Mouse (Mus musculus) small intestine, adult 2 months (tissue): ENCODE measurements around the gene Myt1l.

Experiments
- CTCF ChIP-seq: fragments of 200-500 bp; IDR thresholded peaks from 2 replicates; pipeline ENCODE4 v1.5.1; 2012; ENCODE audit warnings: low read depth, mild to moderate bottlenecking, control low read depth, inconsistent platforms, low read length, moderate library complexity, mixed read lengths; ENCODE audit not compliant: insufficient replicate concordance, insufficient read length; ENCODE audit errors: extremely low read depth
- POLR2A ChIP-seq: fragments of 200-500 bp; IDR thresholded peaks from 2 replicates; pipeline ENCODE4 v1.6.1; 2012; ENCODE audit warnings: low read depth, mild to moderate bottlenecking, control low read depth, inconsistent platforms, low read length, moderate library complexity

DNA sequence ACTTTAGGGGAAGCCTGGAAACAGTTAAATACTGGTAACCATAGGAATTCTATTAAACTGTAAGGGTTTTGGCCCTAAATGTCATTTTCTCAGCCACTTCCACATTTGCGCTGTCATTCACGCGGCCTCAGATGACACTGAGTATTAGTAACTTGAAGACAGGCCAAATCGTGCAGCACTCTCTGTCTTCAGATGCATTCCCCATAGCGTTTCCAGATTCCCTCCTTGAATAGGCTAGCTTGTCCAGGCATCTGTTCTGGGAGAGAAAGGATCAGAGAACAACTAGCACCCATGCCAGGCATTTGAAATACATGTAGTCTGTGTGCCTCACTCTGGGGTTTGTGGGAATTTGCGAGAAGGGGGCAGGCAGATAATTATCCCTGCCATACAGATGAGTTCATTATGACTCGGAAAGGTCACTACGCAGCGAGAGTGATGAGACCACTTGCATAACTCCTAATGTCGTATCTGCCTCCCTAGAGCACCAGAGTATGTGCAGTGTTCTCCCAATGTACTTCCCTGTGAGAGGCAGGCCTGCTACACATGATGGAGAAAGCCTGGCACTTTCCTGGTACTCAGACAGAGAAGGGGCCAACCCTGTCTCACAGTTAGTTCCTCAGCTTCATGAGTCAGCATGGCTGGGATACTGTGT is 295.7 kb downstream of the Myt1l start:
- no peak for TF ChIP-seq CTCF
- no peak for TF ChIP-seq POLR2A
